Mouse (Mus musculus) liver, embryonic 14.5 days (tissue): ENCODE measurements around the gene Yme1l1. TPM values are rescaled to one million over a fixed set of nuclear protein-coding genes. Genes with fewer than 3 reads are reported as not detected.

Experiments used
- ATAC-seq: fragments of 200-750 bp; cut with Nextera tagmentation; 2 replicates; pipeline ENCODE4 v1.8.0; 2017; ENCODE audit warnings: moderate number of reproducible peaks, mild to moderate bottlenecking, moderate library complexity; ENCODE audit not compliant: insufficient read depth
- DNase-seq, 3 experiments: peaks; one replicate each; pipeline ENCODE4 v3.0.0-alpha.2; 2012 to 2013; ENCODE audit warnings: low read depth in 3 of 3, low spot score in 3 of 3
- H3K27ac ChIP-seq: fragments of 300-500 bp; sonication (generic); 2 replicates; pipeline ENCODE4 v1.5.1; 2014; ENCODE audit warnings: moderate library complexity, mild to moderate bottlenecking, control low read depth, inconsistent platforms
- H3K27me3 ChIP-seq: fragments of 300-500 bp; sonication (generic); 2 replicates; pipeline ENCODE4 v1.6.1; 2014; ENCODE audit warnings: mild to moderate bottlenecking, low read length, moderate library complexity; ENCODE audit not compliant: control insufficient read depth, insufficient read depth
- H3K36me3 ChIP-seq: fragments of 300-500 bp; sonication (generic); replicated peaks from 2 replicates; pipeline ENCODE4 v1.6.1; 2014; ENCODE audit warnings: low read depth; ENCODE audit not compliant: control insufficient read depth, insufficient read depth
- H3K4me1 ChIP-seq, 2 experiments: fragments of 200-500 bp in 1 of 2; fragments of 300-500 bp in 1 of 2; sonication (generic) in 1 of 2; replicated peaks; 2 replicates each; pipeline ENCODE4 v1.6.1; 2012 to 2014; ENCODE audit warnings: antibody characterized with exemption in 1 of 2, inconsistent platforms in 1 of 2, low read length in 1 of 2; ENCODE audit not compliant: control insufficient read depth in 2 of 2, insufficient read depth in 2 of 2
- H3K4me2 ChIP-seq: fragments of 300-500 bp; sonication (generic); 2 replicates; pipeline ENCODE4 v1.6.1; 2014; ENCODE audit warnings: low read depth, mild to moderate bottlenecking, control low read depth, moderate library complexity
- H3K4me3 ChIP-seq, 2 experiments: fragments of 200-500 bp in 1 of 2; fragments of 300-500 bp in 1 of 2; sonication (generic) in 1 of 2; 2 replicates each; pipeline ENCODE4 v1.5.1; 2012 to 2014; ENCODE audit warnings: low read depth in 2 of 2, low read length in 2 of 2, mild to moderate bottlenecking in 2 of 2, control low read depth in 1 of 2, inconsistent platforms in 1 of 2, moderate library complexity in 1 of 2; ENCODE audit not compliant: insufficient read depth in 1 of 2
- H3K9ac ChIP-seq: fragments of 300-500 bp; sonication (generic); replicated peaks from 2 replicates; pipeline ENCODE4 v1.6.1; 2014; ENCODE audit warnings: mild to moderate bottlenecking, control low read depth, moderate library complexity
- H3K9me3 ChIP-seq: fragments of 300-500 bp; sonication (generic); 2 replicates; pipeline ENCODE4 v1.6.1; 2016; ENCODE audit warnings: low read length, mixed read lengths; ENCODE audit not compliant: control insufficient read depth
- CTCF ChIP-seq: IDR thresholded peaks from 2 replicates; pipeline ENCODE4 v1.5.1; 2016; ENCODE audit warnings: antibody characterized with exemption, low read depth, control low read depth
- EP300 ChIP-seq: IDR thresholded peaks from 2 replicates; pipeline ENCODE4 v1.6.1; 2016; ENCODE audit warnings: antibody characterized with exemption, low read depth
- WGBS: fragments of 180-500 bp; shearing (Covaris S2); extraction: QIAGEN DNeasy Blood & Tissue Kit; methylation state at CpG from one replicate; pipeline ENCODE4 v1.1.7; 2014; ENCODE audit not compliant: insufficient replicate concordance; 5-methylcytosine and 5-hydroxymethylcytosine counted together
- polyA plus RNA-seq, 2 experiments: library from polyadenylated mRNA; depleted of rRNA in 1 of 2; stranded (reverse) in 1 of 2; unstranded in 1 of 2; fragments of >200 nt; fragmentation: Nextera tagmentation in 1 of 2; extraction: Ambion mirVana in 1 of 2; gene quantifications; 2 replicates each; pipeline versions ENCODE4 v1.2.1 to v1.2.3; 2012 to 2014

Yme1l1 gene
- polyA plus RNA-seq, 2 experiments: 14.4 to 34.6 TPM

- H3K36me3 ChIP-seq: peaks cover 35% of the 10 kb centered on the region
- ATAC-seq: no peak
- no peak for TF ChIP-seq EP300
- TF ChIP-seq CTCF: no peak
- no peak for DNase-seq
- no peak overlapping the region for H3K9ac ChIP-seq
- no peak overlapping the region for H3K27ac ChIP-seq
- H3K4me1 ChIP-seq: no peaks in the 10 kb centered on the region
- WGBS: 76% methylated on average over 1 of the region's 1 CpGs
- no peak overlapping the region for H3K4me3 ChIP-seq
- H3K9me3 ChIP-seq: no peaks in the 10 kb centered on the region
- no peaks in the 10 kb centered on the region for H3K27me3 ChIP-seq
- H3K4me2 ChIP-seq: no peak overlapping the region
Measured at GRCm38 (mm10) chr2:23194366-23194765, 38.2 kb downstream of the Yme1l1 start.

GRCm38 (mm10) chr2:23201034-23201433 is 44.9 kb downstream of the Yme1l1 start:
- 57% methylated on average over 1 of the region's 1 CpGs for WGBS
- no peak overlapping the region for H3K27ac ChIP-seq
- ATAC-seq (no peak), DNase-seq (no peak)
- H3K27me3 ChIP-seq: no peaks in the 10 kb centered on the region
- H3K9ac ChIP-seq: no peak overlapping the region
- no peak overlapping the region for H3K4me2 ChIP-seq
- H3K4me3 ChIP-seq: no peak overlapping the region
- peaks cover 0 to 4% of the 10 kb centered on the region in 2 experiments; a peak in 1 of 4 replicates for H3K4me1 ChIP-seq
- H3K36me3 ChIP-seq: peaks cover 12% of the 10 kb centered on the region
- no peaks in the 10 kb centered on the region for H3K9me3 ChIP-seq
- no peak for TF ChIP-seq EP300
- no peak for TF ChIP-seq CTCF

- no peak overlapping the region for H3K9ac ChIP-seq
- peaks cover 8% of the 10 kb centered on the region for H3K36me3 ChIP-seq
- TF ChIP-seq CTCF (no peak), EP300 (no peak)
- ATAC-seq (no peak), DNase-seq (no peak)
- H3K27ac ChIP-seq: no peak overlapping the region
- no peaks in the 10 kb centered on the region for H3K9me3 ChIP-seq
- H3K4me1 ChIP-seq: peaks cover 0 to 4% of the 10 kb centered on the region in 2 experiments; a peak in 1 of 4 replicates
- H3K4me3 ChIP-seq: no peak overlapping the region
- WGBS: 53% methylated on average over 15 of the region's 15 CpGs
- no peaks in the 10 kb centered on the region for H3K27me3 ChIP-seq
- H3K4me2 ChIP-seq: no peak overlapping the region
Measured at GRCm38 (mm10) chr2:23202900-23203670, 46.9 kb downstream of the Yme1l1 start.

- H3K27me3 ChIP-seq: no peaks in the 10 kb centered on the region
- H3K9ac ChIP-seq: no peak within 1 kb of the TSS
- no peaks in the 10 kb centered on the region for H3K4me1 ChIP-seq
- 69% methylated on average over 15 of the region's 15 CpGs for WGBS
- ATAC-seq (no peak), DNase-seq (no peak)
- TF ChIP-seq CTCF: no peak
- no peak for TF ChIP-seq EP300
- H3K36me3 ChIP-seq: no peaks in the 10 kb centered on the region
- H3K4me2 ChIP-seq: no peak within 1 kb of the TSS
- no peaks in the 10 kb centered on the region for H3K9me3 ChIP-seq
- no peak within 1 kb of the TSS for H3K4me3 ChIP-seq
- H3K27ac ChIP-seq: no peak within 1 kb of the TSS
Measured at GRCm38 (mm10) chr2:23207070-23207526, 50.9 kb downstream of the Yme1l1 start, which contains the start of gene 4931423N10Rik. TSS of gene 4931423N10Rik (plus strand) at chr2:23207476.

- Histone ChIP-seq H3K9ac (no peak overlapping the region), H3K27me3 (no peaks in the 10 kb centered on the region), H3K4me3 (no peak overlapping the region), H3K9me3 (no peaks in the 10 kb centered on the region), H3K4me2 (no peak overlapping the region), H3K4me1 (no peaks in the 10 kb centered on the region), H3K36me3 (no peaks in the 10 kb centered on the region), H3K27ac (no peak overlapping the region)
- WGBS: 57% methylated on average over 5 of the region's 5 CpGs
- TF ChIP-seq EP300 (no peak), CTCF (no peak)
- ATAC-seq: no peak
- DNase-seq: no peak
Measured at GRCm38 (mm10) chr2:23213661-23214060, 57.5 kb downstream of the Yme1l1 start.
